Mouse (Mus musculus) T-helper 2 cell (primary cell): ENCODE results near the gene Gm27027.

Experiments used
- in situ Hi-C: fragments of 300-600 bp; cut with MboI, MseI; formaldehyde crosslinking; loops from one replicate; pipeline ENCODE4 v1.15.1; 2025; ENCODE audit warnings: high pct_unique_total_duplicates

Gene Gm27027

DNA sequence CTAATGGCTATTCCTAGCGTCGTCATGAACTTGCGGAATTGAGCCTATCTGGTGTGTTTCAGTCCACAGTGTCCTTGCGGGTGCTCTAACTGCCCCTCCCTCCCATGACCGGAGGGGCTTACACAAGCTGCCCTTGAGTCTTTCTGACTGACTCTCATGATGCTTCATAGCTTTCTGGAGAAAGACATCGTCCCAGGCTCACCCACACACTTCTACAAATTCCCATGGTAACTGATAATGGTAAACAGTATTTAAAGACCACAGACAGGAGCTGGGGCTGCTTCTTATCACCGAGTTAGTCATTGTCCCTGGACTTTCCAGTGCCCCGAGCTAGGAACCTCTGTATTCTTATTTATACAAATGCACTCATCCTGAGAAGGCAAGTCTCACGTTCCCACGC, 67.3 kb downstream of the Gm27027 start:
- in situ Hi-C loops: no loop called here

DNA sequence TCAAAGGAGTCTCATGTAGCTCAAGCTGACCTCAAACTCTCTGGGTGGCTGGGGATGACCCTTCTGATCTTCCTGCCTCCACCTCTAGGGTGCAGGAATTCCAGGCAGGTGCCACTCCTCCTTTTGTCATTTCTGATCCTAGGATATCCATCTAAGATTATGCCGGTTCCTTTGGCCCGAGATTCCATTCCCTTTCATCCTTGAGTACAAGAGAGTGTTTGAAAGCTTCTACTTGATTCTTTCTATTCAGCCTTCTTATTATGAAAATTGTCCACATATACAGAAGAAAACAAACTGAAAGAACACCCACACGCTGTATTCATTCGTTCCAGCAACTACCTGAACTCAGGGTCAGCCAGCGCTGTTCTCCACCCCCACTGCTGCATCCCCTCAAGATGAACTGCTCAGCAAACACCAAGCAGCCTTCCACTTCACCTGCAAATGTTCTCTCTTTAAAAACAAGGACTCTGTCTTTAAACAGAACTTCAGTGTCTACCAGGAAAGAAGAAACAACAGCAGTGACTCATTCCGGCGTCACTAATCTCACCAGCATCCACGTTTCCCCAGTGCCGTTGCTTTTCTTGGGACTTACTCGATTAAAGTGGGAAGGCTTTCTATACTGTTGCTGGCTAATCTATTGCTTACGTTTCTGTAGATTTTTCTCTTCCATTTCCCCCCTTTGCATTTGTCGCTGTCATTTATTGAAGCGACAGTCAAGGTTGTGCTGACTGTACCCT, 68.3 kb downstream of the Gm27027 start:
- in situ Hi-C loops: no loop called here

DNA sequence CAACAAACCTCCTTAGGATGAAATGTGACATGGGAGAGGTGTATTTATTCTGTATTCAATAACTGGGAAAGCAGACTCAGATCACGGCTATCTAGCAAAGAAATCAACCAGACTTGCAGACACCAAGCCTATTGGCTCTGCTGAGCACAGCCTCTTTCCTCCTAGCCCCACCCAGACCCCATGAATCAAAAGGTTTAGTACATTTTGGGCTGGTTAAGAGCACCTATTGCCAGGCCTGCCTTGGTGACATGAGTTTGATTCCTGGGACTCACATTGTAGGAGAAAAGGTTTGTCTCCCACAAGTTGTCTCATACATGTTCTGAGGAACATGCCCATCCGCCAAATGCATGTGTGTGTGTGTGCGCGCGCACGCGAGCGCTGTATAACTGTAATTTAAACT, 70.0 kb downstream of the Gm27027 start:
- in situ Hi-C loops: no loop called here

DNA sequence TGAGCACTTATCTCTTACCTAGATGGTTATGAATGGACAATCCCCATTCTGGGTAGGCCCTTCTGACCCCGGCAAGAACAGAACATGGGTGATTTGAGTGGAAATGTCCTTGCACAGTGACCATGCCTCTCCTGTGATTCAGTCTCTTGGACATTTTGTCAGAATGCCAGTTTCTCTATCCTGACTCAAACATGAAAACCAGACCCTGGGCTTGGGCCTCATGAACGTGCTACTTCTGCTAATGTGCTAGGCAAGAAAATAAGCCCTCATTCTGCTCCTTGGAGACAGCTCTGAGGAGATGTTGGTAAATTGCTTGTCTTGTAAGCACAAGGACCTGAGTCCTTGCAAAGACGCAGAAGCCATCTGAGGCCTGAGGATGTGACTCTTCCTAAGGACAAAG, 77.1 kb downstream of the Gm27027 start:
- in situ Hi-C loops: no loop called here

DNA sequence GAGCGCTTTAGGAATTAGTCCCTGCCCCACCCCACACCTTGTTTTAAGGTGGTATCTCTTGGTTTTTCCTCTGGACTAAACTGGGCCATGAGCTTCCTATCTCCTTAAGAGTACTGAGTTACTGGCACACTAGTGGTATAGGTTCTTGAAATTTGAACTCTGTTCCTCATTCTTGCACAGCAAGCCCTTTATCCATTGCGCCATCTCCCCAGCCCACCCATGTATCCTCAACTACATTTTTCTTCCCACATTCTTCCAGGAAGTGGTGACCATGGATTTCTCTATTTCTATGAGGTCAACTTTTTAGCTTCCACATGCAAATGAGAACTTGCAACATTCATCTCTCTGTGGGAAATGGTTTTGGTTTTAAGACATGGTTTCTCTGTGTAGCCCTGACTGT, 82.6 kb downstream of the Gm27027 start:
- in situ Hi-C loops: no loop called here

DNA sequence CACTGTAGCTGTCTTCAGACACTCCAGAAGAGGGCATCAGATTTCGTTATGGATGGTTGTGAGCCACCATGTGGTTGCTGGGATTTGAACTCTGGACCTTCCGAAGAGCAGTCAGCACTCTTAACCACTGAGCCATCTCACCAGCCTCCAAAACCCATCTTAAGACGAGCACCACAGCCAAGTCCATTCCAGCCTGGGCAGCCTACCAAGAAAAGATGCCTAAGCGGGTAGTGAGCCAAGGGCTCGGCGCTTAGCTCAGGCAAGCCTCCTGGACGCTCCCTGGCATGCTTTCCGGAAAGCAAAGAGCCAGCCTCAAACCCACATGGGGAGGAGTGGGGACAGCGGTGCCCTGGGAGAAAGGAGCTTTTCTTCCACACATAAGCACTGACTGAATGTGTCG, 84.2 kb downstream of the Gm27027 start:
- in situ Hi-C loops: no loop called here

DNA sequence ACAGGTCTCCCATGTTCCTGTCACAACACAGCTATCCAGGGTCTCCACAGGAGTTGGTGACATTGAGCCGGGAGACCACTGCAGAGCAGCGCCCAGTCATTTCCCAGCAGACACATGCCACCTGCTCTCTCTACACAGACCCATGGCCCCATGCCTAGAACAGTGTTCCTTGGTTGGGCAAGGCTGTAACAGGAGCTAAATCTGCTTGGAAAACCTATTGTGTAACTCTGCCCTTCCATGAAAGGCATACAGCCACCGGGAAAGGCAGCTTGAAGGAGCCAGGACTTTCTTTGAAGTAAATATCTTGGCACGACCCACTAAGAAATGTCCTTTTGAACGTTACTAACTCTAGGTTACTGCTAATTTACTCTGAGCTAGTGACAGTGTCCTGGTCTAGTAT, 86.4 kb downstream of the Gm27027 start:
- in situ Hi-C loops: loop anchor here (10.0 kb wide), 1 partner anchor 835 kb away; no protein-coding TSS in a partner anchor

DNA sequence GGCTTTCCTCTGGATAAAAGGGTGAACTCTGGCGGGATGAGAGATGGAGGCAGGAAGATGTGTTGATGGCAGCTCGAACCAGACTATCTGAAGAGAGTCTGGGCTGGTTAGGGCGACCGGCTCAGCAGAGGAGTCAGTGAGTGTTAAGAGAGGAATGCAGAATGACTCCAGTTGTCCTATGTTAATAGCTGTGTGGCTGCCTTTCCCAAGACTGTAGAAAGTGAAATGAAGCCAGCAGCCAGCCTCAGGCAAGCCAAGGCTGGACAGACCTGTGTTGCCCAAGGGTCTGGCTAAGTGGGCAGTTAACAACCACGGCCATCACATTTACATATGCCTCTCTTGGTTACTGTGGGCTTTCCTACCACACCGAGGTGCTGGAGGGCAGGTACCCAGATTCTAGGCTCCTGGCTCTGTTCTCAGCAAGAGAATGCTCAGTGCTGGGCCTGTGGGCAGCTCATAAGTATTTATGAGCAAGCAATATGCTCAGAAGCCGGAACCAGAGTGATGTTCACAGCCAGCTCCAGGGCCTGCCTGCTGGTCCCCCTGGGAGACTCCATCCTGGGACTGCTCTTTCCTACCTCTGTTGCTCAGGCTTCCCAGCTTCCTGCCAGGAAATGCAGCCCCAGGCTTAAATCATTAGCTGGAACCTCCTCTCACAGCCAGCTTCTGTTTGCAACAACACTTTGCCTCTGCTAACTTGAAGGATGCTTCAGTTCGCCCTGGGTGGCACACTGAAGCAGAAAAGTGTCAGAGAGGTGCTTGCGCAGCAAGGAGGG, 88.4 kb downstream of the Gm27027 start:
- in situ Hi-C loops: loop anchor here (10.0 kb wide), 1 partner anchor 837 kb away; no protein-coding TSS in a partner anchor
